Mouse (Mus musculus) kidney, postnatal 36 days (tissue): ENCODE measurements around the gene Braf.
A peak's percentile ranks its signal among the peaks of the same experiment; 100 is the strongest.
"Not testable (repeated sequence)": the region's sequence is repeated elsewhere in the genome, so short reads cannot be mapped to it uniquely, and the experiment has no call there.

Experiments
- DNase-seq, 2 experiments: peaks; one replicate each; pipeline ENCODE4 v3.0.0; 2021 to 2022; ENCODE audit warnings: mixed read lengths in 2 of 2

Braf gene

GRCm38 (mm10) chr6:39724866-39725711, at the start of gene Braf:
TSS of gene Braf (minus strand) at chr6:39725463.
- peak; percentile 84 to 91 for DNase-seq

- no peak for DNase-seq
Observed at GRCm38 (mm10) chr6:39775029-39775428, 49.8 kb upstream of the Braf start.

- DNase-seq = no peak
Observed at GRCm38 (mm10) chr6:39757229-39757628, 32.0 kb upstream of the Braf start.

- no peak for DNase-seq
Observed at GRCm38 (mm10) chr6:39749881-39750280, 24.6 kb upstream of the Braf start.

GRCm38 (mm10) chr6:39747094-39747493, 21.8 kb upstream of the Braf start:
- DNase-seq = no peak

- DNase-seq = no peak
Observed at GRCm38 (mm10) chr6:39745456-39745855, 20.2 kb upstream of the Braf start.

GRCm38 (mm10) chr6:39739698-39740097, 14.4 kb upstream of the Braf start:
- not testable (repeated sequence) for DNase-seq

- no peak for DNase-seq
Observed at GRCm38 (mm10) chr6:39728095-39728494, 2.8 kb upstream of the Braf start.

- no peak for DNase-seq
Observed at GRCm38 (mm10) chr6:39726149-39726548, 886 bp upstream of the Braf start.

- peak; percentile 9 to 41 for DNase-seq
Observed at GRCm38 (mm10) chr6:39724542-39724865, 759 bp downstream of the Braf start.

- DNase-seq = no peak
Observed at GRCm38 (mm10) chr6:39724071-39724470, 1.2 kb downstream of the Braf start.

GRCm38 (mm10) chr6:39718567-39718966, 6.7 kb downstream of the Braf start:
- DNase-seq = no peak

- DNase-seq = no peak
Observed at GRCm38 (mm10) chr6:39717049-39717448, 8.2 kb downstream of the Braf start.

- no peak for DNase-seq
Observed at GRCm38 (mm10) chr6:39714341-39714740, 10.9 kb downstream of the Braf start.

GRCm38 (mm10) chr6:39713399-39713798, 11.9 kb downstream of the Braf start:
- no peak for DNase-seq

GRCm38 (mm10) chr6:39705625-39706024, 19.6 kb downstream of the Braf start:
- no peak for DNase-seq

GRCm38 (mm10) chr6:39693126-39693525, 32.1 kb downstream of the Braf start:
- peak in 1 of 2 experiments; percentile 16 for DNase-seq

GRCm38 (mm10) chr6:39686839-39687238, 38.4 kb downstream of the Braf start:
- not testable (repeated sequence) for DNase-seq

- no peak for DNase-seq
Observed at GRCm38 (mm10) chr6:39681795-39682194, 43.5 kb downstream of the Braf start.

GRCm38 (mm10) chr6:39680524-39680923, 44.7 kb downstream of the Braf start:
- no peak for DNase-seq

- DNase-seq = peak in 1 of 2 experiments; percentile 51
Observed at GRCm38 (mm10) chr6:39678241-39678640, 47.0 kb downstream of the Braf start.

GRCm38 (mm10) chr6:39675081-39675480, 50.2 kb downstream of the Braf start:
- no peak for DNase-seq

GRCm38 (mm10) chr6:39611296-39611695, 114.0 kb downstream of the Braf start:
- DNase-seq = peak; percentile 13 to 20

- DNase-seq = no peak
Observed at GRCm38 (mm10) chr6:39610207-39610606, 115.1 kb downstream of the Braf start.

- DNase-seq = no peak
Observed at GRCm38 (mm10) chr6:39607365-39607764, 117.9 kb downstream of the Braf start.
